Mouse (Mus musculus) kidney, postnatal 25 days (tissue): ENCODE measurements around the gene Zfp958.
"Not testable (repeated sequence)": the region's sequence is repeated elsewhere in the genome, so short reads cannot be mapped to it uniquely, and the experiment has no call there.

ENCODE experiments used
- DNase-seq, 2 experiments: peaks; one replicate each; pipeline ENCODE4 v3.0.0; 2021; ENCODE audit warnings: mixed read lengths in 2 of 2

The Zfp958 gene

GRCm38 (mm10) chr8:4612932-4613853, at the start of gene Zfp958:
Zfp958 (plus strand) TSS chr8:4613167.
- peak; percentile 96 to 98 for DNase-seq

- no peak for DNase-seq
Observed at GRCm38 (mm10) chr8:4581986-4582385, 31.0 kb upstream of the Zfp958 start.

GRCm38 (mm10) chr8:4582754-4583178, 30.2 kb upstream of the Zfp958 start:
- no peak for DNase-seq

GRCm38 (mm10) chr8:4584660-4585059, 28.3 kb upstream of the Zfp958 start:
- no peak for DNase-seq

- no peak for DNase-seq
Observed at GRCm38 (mm10) chr8:4586356-4586755, 26.6 kb upstream of the Zfp958 start.

- peak in 1 of 2 experiments; percentile 27 for DNase-seq
Observed at GRCm38 (mm10) chr8:4588165-4589000, 24.6 kb upstream of the Zfp958 start.

- DNase-seq = no peak
Observed at GRCm38 (mm10) chr8:4608896-4609295, 4.1 kb upstream of the Zfp958 start.

GRCm38 (mm10) chr8:4611626-4612175, 1.3 kb upstream of the Zfp958 start:
- not testable (repeated sequence) for DNase-seq

- no peak for DNase-seq
Observed at GRCm38 (mm10) chr8:4627349-4627748, 14.4 kb downstream of the Zfp958 start.

- no peak for DNase-seq
Observed at GRCm38 (mm10) chr8:4637071-4637470, 24.1 kb downstream of the Zfp958 start.

- DNase-seq = not testable (repeated sequence)
Observed at GRCm38 (mm10) chr8:4642974-4643373, 30.0 kb downstream of the Zfp958 start.

- DNase-seq = peak; percentile 52 to 56
Observed at GRCm38 (mm10) chr8:4656536-4656935, 43.6 kb downstream of the Zfp958 start.

GRCm38 (mm10) chr8:4675191-4676003, 62.4 kb downstream of the Zfp958 start:
- DNase-seq = no peak

- DNase-seq = no peak
Observed at GRCm38 (mm10) chr8:4676586-4676985, 63.6 kb downstream of the Zfp958 start.

GRCm38 (mm10) chr8:4677265-4678217, 64.6 kb downstream of the Zfp958 start:
- peak; percentile 99 for DNase-seq

GRCm38 (mm10) chr8:4678218-4678907, 65.4 kb downstream of the Zfp958 start:
- peak; percentile 93 to 94 for DNase-seq

GRCm38 (mm10) chr8:4678908-4679545, 66.1 kb downstream of the Zfp958 start:
- DNase-seq = no peak

GRCm38 (mm10) chr8:4679796-4680195, 66.8 kb downstream of the Zfp958 start:
- peak in 1 of 2 experiments; percentile 34 for DNase-seq
